Mouse (Mus musculus) Muller cell, postnatal 12 days (primary cell): ENCODE data around the gene Tbc1d22b.

Source experiments
- DNase-seq: peaks from one replicate; pipeline ENCODE4 v3.0.0-alpha.2; 2015; ENCODE audit errors: inconsistent ontology term

Tbc1d22b gene

GRCm38 (mm10) chr17:29541419-29541818, 8.2 kb upstream of the Tbc1d22b start:
- peak; percentile 64 for DNase-seq

- DNase-seq = no peak
Measured at GRCm38 (mm10) chr17:29542831-29543690, 6.5 kb upstream of the Tbc1d22b start.

- DNase-seq = no peak
Measured at GRCm38 (mm10) chr17:29544064-29544463, 5.5 kb upstream of the Tbc1d22b start.

DNA sequence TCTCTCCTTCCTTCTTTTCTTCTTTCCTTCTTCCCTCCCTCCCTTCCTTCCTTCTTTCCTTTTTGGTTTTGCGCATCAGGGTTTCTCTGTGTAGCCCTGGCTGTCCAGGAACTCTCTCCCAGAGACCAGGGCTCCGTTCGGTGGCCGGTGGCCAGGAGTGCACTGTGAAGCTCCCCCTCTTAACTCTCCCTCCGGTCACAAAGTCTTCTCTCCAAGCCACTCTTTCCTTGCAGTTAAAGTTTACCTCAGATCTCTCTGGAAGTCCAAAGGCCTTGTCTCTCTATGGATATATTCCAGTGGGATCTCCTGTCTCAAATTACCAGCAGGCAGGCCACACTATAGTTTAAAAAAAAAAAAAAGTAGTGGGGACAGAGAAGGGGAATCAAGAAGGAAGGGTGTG, 4.3 kb upstream of the Tbc1d22b start:
- no peak for DNase-seq

GRCm38 (mm10) chr17:29548494-29548893, 1.1 kb upstream of the Tbc1d22b start:
- no peak for DNase-seq

- DNase-seq = no peak
Measured at GRCm38 (mm10) chr17:29548994-29549393, 591 bp upstream of the Tbc1d22b start.

- no peak for DNase-seq
Measured at GRCm38 (mm10) chr17:29551019-29551418, 1.4 kb downstream of the Tbc1d22b start.

DNA sequence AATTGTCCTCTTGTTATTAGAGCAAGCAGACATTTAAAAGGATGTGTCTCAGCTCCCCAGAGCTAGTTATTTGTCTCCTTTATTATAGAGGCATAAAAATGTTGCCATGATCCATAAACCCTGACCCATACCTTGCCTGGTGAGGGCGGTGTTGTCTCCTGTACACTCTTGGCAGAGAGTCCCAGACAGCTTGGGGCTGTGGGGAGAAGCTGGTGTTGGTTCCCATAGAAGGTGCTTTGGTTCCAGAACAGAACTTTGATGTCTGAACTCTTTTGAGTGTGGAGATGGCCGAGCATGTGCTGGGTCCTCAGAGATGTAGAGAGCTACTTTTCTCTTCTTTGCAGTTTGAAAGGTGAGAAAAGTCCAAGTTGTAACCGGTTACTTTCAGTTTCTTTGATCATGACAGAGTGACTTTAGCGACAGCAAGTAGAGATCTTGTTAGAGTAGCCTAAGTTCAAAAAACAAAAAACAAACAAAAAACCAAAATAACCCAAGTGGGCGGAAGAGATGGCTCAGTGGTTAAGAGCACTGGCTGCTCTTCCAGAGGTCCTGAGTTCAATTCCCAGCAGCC, 2.7 kb downstream of the Tbc1d22b start, which contains the start of gene Tmem217:
TSS of gene Tmem217 (minus strand) at position 224 of the 571 bp plus-strand sequence.
- DNase-seq = no peak

GRCm38 (mm10) chr17:29554176-29554575, 4.6 kb downstream of the Tbc1d22b start:
- no peak for DNase-seq

DNA sequence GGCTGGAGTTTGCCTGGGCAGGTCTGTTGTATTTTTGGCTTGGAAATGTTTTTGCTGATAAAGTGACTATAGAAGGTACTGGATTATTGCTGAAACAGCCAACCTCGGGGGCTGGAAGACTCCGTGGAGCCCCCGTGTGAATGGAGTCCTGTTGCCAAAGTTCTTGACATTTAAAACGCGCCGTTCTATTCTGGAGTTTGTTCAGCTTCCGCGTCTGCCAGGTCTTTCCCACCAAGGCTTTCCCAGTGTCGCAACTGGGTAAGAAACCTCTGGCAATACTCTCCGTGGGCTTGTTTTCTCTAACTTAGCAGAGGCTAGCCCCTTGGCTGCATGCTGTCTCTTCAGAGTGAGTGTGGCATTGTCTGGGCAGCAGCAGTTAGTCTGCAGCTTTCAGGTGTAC, 6.9 kb downstream of the Tbc1d22b start:
- no peak for DNase-seq

DNA sequence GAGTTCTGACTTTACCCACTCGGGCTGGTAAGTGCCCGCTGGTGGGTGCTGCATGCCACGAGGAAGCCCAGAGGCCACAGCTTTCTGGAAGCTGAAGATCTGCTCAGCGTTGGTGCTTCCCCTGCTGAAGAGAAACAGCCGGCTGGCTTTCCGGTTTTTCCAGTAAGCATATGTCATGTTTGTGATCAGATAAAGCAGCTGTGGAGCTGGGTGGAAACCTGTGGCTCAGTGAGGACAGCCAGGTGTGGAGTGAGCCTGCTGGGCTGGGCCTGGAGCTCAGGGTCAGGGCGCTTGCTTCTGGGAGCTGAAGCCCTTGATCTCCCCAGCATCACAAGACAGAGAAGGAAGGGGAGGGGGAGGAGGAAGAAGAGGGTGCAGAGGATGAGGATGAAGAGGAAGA, 7.3 kb downstream of the Tbc1d22b start:
- no peak for DNase-seq

DNA sequence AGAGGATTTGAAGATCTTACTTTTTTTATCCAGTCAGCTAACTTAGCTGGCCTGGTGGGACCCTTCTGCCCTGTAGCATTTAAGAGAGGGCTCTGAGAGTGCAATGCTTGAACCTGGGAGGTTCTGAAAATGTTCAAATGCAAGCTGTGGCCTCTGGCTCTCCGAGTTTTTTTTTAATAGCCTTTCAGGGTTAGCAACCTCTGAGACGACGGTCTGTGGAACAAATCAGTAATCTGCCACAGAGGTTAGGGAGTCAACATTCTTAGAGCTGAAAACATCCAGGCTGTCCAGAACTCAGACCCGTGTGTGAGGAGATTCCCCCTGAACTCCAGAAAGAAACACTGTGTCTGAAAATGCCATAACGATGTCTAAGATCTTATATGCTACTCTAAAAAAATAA, 8.9 kb downstream of the Tbc1d22b start:
- no peak for DNase-seq

- DNase-seq = no peak
Measured at GRCm38 (mm10) chr17:29565521-29565920, 15.9 kb downstream of the Tbc1d22b start.

DNA sequence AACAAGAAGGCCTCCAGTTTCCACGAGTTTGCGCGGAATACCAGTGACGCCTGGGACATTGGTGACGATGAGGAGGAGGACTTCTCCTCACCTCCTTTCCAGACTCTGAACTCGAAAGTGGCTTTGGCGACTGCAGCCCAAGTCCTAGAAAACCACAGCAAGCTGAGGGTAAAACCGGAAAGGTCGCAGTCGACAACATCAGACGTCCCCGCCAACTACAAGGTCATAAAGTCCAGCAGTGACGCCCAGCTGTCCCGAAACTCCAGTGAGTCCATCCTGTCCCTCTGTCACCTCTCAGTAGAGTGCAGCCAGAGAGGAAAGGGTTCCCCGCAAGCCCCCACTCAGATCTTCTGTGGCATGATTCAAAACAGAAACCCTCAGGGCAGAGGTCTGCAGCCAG, 18.9 kb downstream of the Tbc1d22b start:
- no peak for DNase-seq

GRCm38 (mm10) chr17:29569831-29570230, 20.2 kb downstream of the Tbc1d22b start:
- no peak for DNase-seq

- DNase-seq = no peak
Measured at GRCm38 (mm10) chr17:29579579-29580126, 30.1 kb downstream of the Tbc1d22b start.

DNA sequence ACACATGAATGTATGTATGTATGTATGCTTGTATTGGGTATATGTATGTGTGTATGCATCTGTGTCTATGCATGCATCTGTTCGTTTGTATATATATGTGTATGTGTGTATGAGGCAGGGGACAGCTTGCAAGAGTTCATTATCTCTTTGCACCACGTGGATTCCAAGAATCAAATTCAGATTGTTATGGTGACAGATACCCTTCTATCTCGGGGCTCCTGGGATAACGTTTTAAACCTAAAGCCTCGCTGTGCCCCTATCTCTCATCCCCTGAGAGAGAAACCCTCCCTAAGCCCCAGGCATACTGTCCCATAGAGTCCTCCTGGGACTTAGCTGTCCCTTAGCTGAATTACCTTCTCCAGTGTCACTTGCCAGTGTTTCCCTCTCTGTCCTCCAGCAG, 34.0 kb downstream of the Tbc1d22b start:
- no peak for DNase-seq

- DNase-seq = no peak
Measured at GRCm38 (mm10) chr17:29584306-29584705, 34.7 kb downstream of the Tbc1d22b start.

- no peak for DNase-seq
Measured at GRCm38 (mm10) chr17:29584737-29585136, 35.2 kb downstream of the Tbc1d22b start.

DNA sequence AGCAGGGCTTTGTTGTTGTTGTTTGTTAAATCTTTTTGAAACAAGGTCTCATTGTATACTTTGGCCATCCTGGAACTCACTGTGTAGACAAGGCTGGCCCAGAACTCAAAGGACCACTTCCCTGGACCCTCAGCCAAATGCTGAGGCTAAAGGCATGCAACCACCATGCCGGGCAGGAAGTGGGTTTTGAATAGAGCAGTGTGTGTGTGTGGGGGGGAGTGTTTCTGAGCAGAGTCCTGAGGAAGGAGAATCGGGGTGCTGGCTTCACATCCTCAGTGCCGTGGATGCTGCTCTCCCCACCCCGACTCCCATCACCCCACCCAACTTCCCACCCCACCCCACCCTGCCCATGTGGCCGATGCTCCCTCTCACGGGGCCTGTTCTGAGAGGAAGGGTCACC, 35.9 kb downstream of the Tbc1d22b start:
- DNase-seq = no peak

DNA sequence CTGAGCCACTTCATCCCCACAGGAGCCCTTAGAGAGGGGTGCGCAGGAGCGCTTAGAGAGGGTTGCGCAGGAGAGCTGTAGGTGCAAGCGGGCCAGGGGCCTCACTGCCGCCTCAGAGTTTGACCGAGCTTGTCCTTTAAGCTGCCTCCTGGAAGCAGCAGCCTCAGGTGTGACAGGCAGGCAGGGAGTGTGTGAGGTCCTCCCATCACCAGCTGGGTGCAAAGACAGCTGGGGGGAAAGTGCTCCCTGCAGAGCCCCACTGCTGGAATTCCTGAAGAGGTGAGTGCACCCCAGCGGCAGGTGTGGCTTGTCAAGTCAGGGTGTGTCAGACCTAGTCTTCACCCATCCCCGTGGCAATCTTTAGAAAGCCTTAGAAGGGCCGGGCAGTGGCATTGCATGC, 37.3 kb downstream of the Tbc1d22b start:
- DNase-seq = no peak

- DNase-seq = peak; percentile 66
Measured at GRCm38 (mm10) chr17:29589221-29589898, 39.8 kb downstream of the Tbc1d22b start.
